Mouse (Mus musculus): ENCODE measurements around the gene Stk11. TPM values are rescaled to one million over a fixed set of nuclear protein-coding genes. Genes with fewer than 3 reads are reported as not detected.

Stk11 gene
- polyA plus RNA-seq, 1 experiment from 2014 or later = 17.4 TPM

DNA sequence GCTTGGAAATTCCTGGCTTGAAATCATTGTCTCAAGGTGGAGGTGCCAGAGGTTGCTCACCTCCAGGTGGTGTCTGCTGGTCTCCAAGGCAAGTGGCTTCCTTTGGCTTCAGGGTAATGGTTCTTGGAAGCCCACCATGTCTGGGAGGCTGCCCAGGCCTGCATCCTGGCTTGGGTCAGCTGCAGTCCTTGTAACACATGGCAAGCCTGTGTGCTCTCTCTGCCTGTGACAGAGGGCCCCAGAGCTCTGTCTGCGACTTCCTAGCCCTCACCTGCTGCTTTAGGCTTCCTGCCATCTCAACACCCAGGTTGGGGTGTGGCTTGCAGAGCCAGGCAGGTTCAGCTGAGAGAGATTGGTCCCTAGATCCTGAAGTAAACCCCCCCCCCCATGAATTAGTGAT is 2.1 kb downstream of the Stk11 start:
- H3K9me3 ChIP-seq = no peaks in the 10 kb centered on the region
- peaks cover 28% of the 10 kb centered on the region for H3K36me3 ChIP-seq
- peak overlapping the region; percentile 90 for H3K4me3 ChIP-seq
- no peaks in the 10 kb centered on the region for H3K27me3 ChIP-seq (replicated peaks)
- WGBS = 71% methylated on average over 1 of the region's 1 CpGs
- no peak for ATAC-seq (ENCODE audit: low FRiP score, low read depth)
- peak overlapping the region; percentile 83 for H3K9ac ChIP-seq
- 0 out of 2 replicates have a peak overlapping the region, but pooled peaks have one; percentile 27 for H3K27ac ChIP-seq
- H3K4me1 ChIP-seq = peaks cover 39% of the 10 kb centered on the region
- peak overlapping the region; percentile 99 for H3K4me2 ChIP-seq (replicated peaks)

- WGBS = 52% methylated on average over 6 of the region's 6 CpGs
- H3K9me3 ChIP-seq = no peaks in the 10 kb centered on the region
- no peak for ATAC-seq (ENCODE audit: low FRiP score, low read depth)
- peaks cover 30% of the 10 kb centered on the region for H3K36me3 ChIP-seq
- peaks cover 39% of the 10 kb centered on the region for H3K4me1 ChIP-seq
- H3K27me3 ChIP-seq (replicated peaks) = no peaks in the 10 kb centered on the region
- H3K27ac ChIP-seq = 0 out of 2 replicates have a peak overlapping the region, but pooled peaks have one; percentile 27
- peak overlapping the region; percentile 83 for H3K9ac ChIP-seq
- peak overlapping the region; percentile 90 for H3K4me3 ChIP-seq
- peak overlapping the region; percentile 99 for H3K4me2 ChIP-seq (replicated peaks)
These were observed 2.9 kb downstream of the Stk11 start for GRCm38 (mm10) chr10:80118552-80118951.

- Histone ChIP-seq H3K9ac (no peak overlapping the region), H3K4me3 (no peak overlapping the region), H3K36me3 (peaks cover 46% of the 10 kb centered on the region), H3K4me2 (replicated peaks) (no peak overlapping the region), H3K27ac (no peak overlapping the region), H3K27me3 (replicated peaks) (no peaks in the 10 kb centered on the region), H3K9me3 (no peaks in the 10 kb centered on the region), H3K4me1 (peaks cover 39% of the 10 kb centered on the region)
- 90% methylated on average over 2 of the region's 2 CpGs for WGBS
- no peak for ATAC-seq (ENCODE audit: low FRiP score, low read depth)
These were observed 4.5 kb downstream of the Stk11 start for GRCm38 (mm10) chr10:80120146-80120545.

DNA sequence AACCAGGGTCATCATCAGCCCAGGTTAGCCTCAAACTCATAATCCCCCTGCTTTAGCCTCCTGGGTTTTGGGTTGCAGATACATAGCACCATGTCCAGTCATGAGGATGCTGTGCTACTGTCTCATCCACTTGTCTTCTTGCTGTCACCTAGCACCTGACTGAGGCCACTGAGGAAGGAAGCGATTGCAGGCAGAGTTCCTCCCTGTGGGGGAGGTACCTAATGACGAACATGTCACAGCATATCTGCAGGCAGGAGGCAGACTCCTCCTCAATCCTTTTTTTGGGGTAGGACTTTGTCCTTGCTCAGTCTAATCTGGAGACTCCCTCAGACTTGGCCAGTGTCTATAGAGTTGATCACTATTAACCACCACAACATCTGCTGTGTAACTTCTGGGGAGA is 6.0 kb downstream of the Stk11 start:
- Histone ChIP-seq H3K9ac (no peak overlapping the region), H3K27ac (no peak overlapping the region), H3K4me1 (peaks cover 38% of the 10 kb centered on the region), H3K4me3 (no peak overlapping the region), H3K9me3 (no peaks in the 10 kb centered on the region), H3K27me3 (replicated peaks) (no peaks in the 10 kb centered on the region), H3K36me3 (peaks cover 61% of the 10 kb centered on the region), H3K4me2 (replicated peaks) (no peak overlapping the region)
- 94% methylated on average over 2 of the region's 2 CpGs for WGBS
- no peak for ATAC-seq (ENCODE audit: low FRiP score, low read depth)

DNA sequence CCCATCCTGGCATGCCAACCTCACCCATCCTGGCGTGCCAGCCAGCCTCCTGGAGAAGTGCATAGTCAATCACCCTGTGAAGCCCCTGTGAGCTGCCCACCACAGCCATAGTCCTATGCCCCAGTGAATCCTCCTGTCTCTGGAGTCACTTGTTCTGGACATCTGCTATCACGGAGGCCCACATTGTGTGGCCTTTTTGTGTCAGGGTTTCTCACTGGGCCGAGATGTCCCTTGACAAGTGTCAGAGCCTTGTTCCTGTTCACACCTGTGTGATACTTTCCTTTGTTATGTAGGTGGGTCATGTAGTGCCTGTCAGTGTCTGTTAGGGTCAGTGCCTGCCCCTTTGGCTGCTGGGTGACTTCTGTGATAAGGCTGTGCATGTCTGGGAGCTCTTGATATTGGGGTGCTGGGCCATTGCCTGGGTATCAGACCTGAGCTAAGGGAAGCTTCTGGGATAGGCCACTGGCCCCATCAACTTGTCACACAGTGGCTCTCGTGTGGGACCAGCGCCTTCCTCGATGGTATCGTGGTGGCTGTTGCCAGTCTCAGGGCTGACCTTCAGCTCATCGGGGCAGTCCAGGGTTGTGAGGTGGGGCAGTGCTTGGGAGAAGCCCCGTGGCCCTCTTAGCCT is 8.4 kb downstream of the Stk11 start:
- 89% methylated on average over 9 of the region's 9 CpGs for WGBS

GRCm38 (mm10) chr10:80127920-80128319 is 12.3 kb downstream of the Stk11 start:
- peaks cover 95% of the 10 kb centered on the region for H3K36me3 ChIP-seq
- no peak overlapping the region for H3K9ac ChIP-seq
- no peaks in the 10 kb centered on the region for H3K9me3 ChIP-seq
- 95% methylated on average over 8 of the region's 8 CpGs for WGBS
- no peak overlapping the region for H3K4me3 ChIP-seq
- H3K27ac ChIP-seq = no peak overlapping the region
- peaks cover 17% of the 10 kb centered on the region for H3K27me3 ChIP-seq (replicated peaks)
- ATAC-seq (ENCODE audit: low FRiP score, low read depth) = no peak
- H3K4me1 ChIP-seq = peaks cover 15% of the 10 kb centered on the region; the same call in 1 of the 2 replicates
- no peak overlapping the region for H3K4me2 ChIP-seq (replicated peaks)

More for the DNA sequence above, 8.4 kb downstream of the Stk11 start:
- peaks cover 85% of the 10 kb centered on the region for H3K36me3 ChIP-seq
- no peaks in the 10 kb centered on the region for H3K27me3 ChIP-seq (replicated peaks)
- no peak overlapping the region for H3K27ac ChIP-seq
- no peaks in the 10 kb centered on the region for H3K9me3 ChIP-seq
- H3K9ac ChIP-seq = no peak overlapping the region
- ATAC-seq (ENCODE audit: low FRiP score, low read depth) = no peak
- H3K4me3 ChIP-seq = no peak overlapping the region
- no peak overlapping the region for H3K4me2 ChIP-seq (replicated peaks)
- peaks cover 14% of the 10 kb centered on the region for H3K4me1 ChIP-seq

DNA sequence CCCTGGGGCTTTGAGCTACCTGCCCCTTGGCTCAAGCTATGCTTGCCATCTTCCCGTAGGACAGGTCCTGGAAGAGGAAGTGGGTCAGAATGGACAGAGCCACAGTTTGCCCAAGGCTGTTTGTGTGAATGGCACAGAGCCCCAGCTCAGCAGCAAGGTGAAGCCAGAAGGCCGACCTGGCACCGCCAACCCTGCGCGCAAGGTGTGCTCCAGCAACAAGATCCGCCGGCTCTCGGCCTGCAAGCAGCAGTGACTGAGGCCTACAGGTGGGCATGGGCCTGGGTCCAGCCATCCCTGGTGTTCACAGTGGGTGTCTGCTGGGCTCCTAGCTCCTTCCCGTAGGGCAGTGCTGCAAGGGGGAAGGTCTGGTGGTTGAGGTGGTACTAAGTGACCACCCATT is 14.2 kb downstream of the Stk11 start:
- Histone ChIP-seq H3K36me3 (peaks cover 95% of the 10 kb centered on the region), H3K27ac (no peak overlapping the region), H3K9me3 (no peaks in the 10 kb centered on the region), H3K4me2 (replicated peaks) (no peak overlapping the region), H3K4me3 (no peak overlapping the region), H3K9ac (no peak overlapping the region), H3K27me3 (replicated peaks) (peaks cover 25% of the 10 kb centered on the region), H3K4me1 (peaks cover 15% of the 10 kb centered on the region; the same call in 1 of the 2 replicates)
- ATAC-seq (ENCODE audit: low FRiP score, low read depth) = no peak
- 93% methylated on average over 9 of the region's 9 CpGs for WGBS

GRCm38 (mm10) chr10:80130403-80131031 is 14.9 kb downstream of the Stk11 start:
- Histone ChIP-seq H3K27ac (no peak overlapping the region), H3K27me3 (replicated peaks) (peaks cover 29% of the 10 kb centered on the region), H3K4me1 (peaks cover 15% of the 10 kb centered on the region; the same call in 1 of the 2 replicates), H3K9me3 (no peaks in the 10 kb centered on the region), H3K4me3 (0 out of 2 replicates have a peak overlapping the region, but pooled peaks have one; percentile 9), H3K9ac (no peak overlapping the region), H3K36me3 (peaks cover 95% of the 10 kb centered on the region), H3K4me2 (replicated peaks) (no peak overlapping the region)
- no peak for ATAC-seq (ENCODE audit: low FRiP score, low read depth)
- 84% methylated on average over 18 of the region's 18 CpGs for WGBS

DNA sequence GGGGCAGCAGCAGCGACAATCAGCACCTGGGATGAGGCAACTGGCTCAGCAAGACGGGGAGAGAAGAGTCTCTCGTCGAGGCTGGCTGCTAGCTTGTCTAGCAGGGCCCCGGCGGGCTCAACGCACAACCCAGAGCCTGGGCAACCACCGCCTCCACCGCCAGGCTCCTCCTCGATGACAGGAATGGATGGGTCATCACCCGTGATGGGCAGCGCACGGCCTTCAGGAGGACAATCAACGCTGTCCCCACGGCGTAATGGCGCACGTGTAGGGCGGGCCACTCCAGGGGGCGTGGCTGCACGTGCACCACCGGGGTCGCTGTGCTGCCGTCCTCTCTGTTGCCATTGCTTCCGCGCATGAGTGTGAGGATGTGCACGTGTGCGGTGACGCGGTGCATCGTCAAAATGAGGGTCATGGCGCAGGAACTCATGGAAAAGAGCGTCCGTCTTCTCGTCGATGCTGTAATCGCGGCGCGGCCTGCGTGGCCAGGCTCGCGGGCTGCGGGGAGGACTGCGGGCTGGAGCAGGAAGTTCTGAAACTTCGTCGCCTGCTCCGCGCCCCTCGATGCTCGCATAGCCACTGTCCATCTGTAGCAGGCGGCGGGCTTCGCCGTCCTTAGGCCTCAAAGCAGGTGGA is 15.8 kb downstream of the Stk11 start:
- Histone ChIP-seq H3K27me3 (replicated peaks) (peaks cover 38% of the 10 kb centered on the region), H3K36me3 (peaks cover 88% of the 10 kb centered on the region), H3K4me2 (replicated peaks) (peak overlapping the region; percentile 42), H3K9ac (no peak overlapping the region), H3K27ac (no peak overlapping the region), H3K4me1 (peaks cover 18% of the 10 kb centered on the region), H3K9me3 (no peaks in the 10 kb centered on the region), H3K4me3 (peak overlapping the region; percentile 7; the same call in 1 of the 2 replicates)
- ATAC-seq (ENCODE audit: low FRiP score, low read depth) = peak; percentile 45; the same call in 1 of the 2 replicates
- WGBS = 11% methylated on average over 55 of the region's 55 CpGs

DNA sequence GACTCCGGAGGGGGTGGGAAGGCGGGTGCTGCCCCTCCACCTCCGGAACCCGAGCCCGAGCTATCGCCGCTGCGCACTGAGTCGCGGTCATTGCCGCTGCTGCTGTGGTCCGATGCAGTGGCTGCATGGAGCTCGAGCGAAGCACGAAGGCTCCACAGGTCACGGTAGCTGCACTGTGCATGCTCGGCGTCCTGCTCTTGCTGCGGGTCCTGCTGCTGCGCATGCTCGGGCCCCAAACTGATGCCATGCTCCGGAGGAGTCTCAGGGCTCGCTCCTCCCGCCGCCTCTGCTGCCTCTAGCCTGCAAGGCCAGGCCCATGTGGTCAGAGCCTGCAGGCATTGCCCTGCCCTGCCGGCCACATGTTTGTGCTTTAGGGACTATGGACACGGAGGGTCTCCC is 16.3 kb downstream of the Stk11 start:
- Histone ChIP-seq H3K4me1 (peaks cover 23% of the 10 kb centered on the region), H3K4me2 (replicated peaks) (peak overlapping the region; percentile 42), H3K36me3 (peaks cover 83% of the 10 kb centered on the region), H3K9ac (no peak overlapping the region), H3K4me3 (no peak overlapping the region), H3K9me3 (no peaks in the 10 kb centered on the region), H3K27ac (no peak overlapping the region), H3K27me3 (replicated peaks) (peaks cover 43% of the 10 kb centered on the region)
- peak; percentile 2; the same call in 1 of the 2 replicates for ATAC-seq (ENCODE audit: low FRiP score, low read depth)
- 35% methylated on average over 27 of the region's 27 CpGs for WGBS

- H3K36me3 ChIP-seq = peaks cover 69% of the 10 kb centered on the region
- WGBS = 81% methylated on average over 8 of the region's 8 CpGs
These were observed 17.7 kb downstream of the Stk11 start for GRCm38 (mm10) chr10:80133226-80133849.

GRCm38 (mm10) chr10:80134421-80134820 is 18.8 kb downstream of the Stk11 start:
- H3K4me1 ChIP-seq = peaks cover 45% of the 10 kb centered on the region
- no peak for ATAC-seq (ENCODE audit: low FRiP score, low read depth)
- WGBS = 92% methylated on average over 9 of the region's 9 CpGs
- H3K36me3 ChIP-seq = peaks cover 59% of the 10 kb centered on the region
- H3K9me3 ChIP-seq = no peaks in the 10 kb centered on the region
- peaks cover 57% of the 10 kb centered on the region for H3K27me3 ChIP-seq (replicated peaks)
- no peak overlapping the region for H3K4me3 ChIP-seq
- H3K9ac ChIP-seq = no peak overlapping the region
- H3K4me2 ChIP-seq (replicated peaks) = no peak overlapping the region
- no peak overlapping the region for H3K27ac ChIP-seq

More at GRCm38 (mm10) chr10:80133226-80133849, 17.7 kb downstream of the Stk11 start:
- ATAC-seq (ENCODE audit: low FRiP score, low read depth) = no peak
- H3K4me3 ChIP-seq = no peak overlapping the region
- no peak overlapping the region for H3K9ac ChIP-seq
- H3K27me3 ChIP-seq (replicated peaks) = peaks cover 54% of the 10 kb centered on the region
- no peak overlapping the region for H3K27ac ChIP-seq
- no peaks in the 10 kb centered on the region for H3K9me3 ChIP-seq
- 0 out of 2 replicates have a peak overlapping the region, but pooled peaks have one; percentile 9 for H3K4me2 ChIP-seq (replicated peaks)
- H3K4me1 ChIP-seq = peaks cover 37% of the 10 kb centered on the region
